Mouse (Mus musculus): ENCODE data around the gene Ddx31. TPM values are rescaled to one million over a fixed set of nuclear protein-coding genes. Genes with fewer than 3 reads are reported as not detected.

Gene Ddx31
- polyA plus RNA-seq, 1 experiment from 2014 or later: 18.8 TPM

- WGBS: under 1% methylated on average over 39 of the region's 39 CpGs
- peak; percentile 95 for DNase-seq (ENCODE audit: low spot score, missing footprints)
- peak; percentile 84 for ATAC-seq (ENCODE audit: low FRiP score)
- H3K9me3 ChIP-seq (ENCODE audit: control insufficient read depth, low read length): no peaks in the 10 kb centered on the region
- peak overlapping the region; percentile 22 for H3K4me3 ChIP-seq (ENCODE audit: low read depth, low read length)
- H3K27ac ChIP-seq (ENCODE audit: low read depth, low read length): peak overlapping the region; percentile 65
- H3K27me3 ChIP-seq (ENCODE audit: control insufficient read depth, insufficient read depth, low read length): peaks cover 95% of the 10 kb centered on the region
- peak overlapping the region; percentile 41 for H3K4me2 ChIP-seq
- peak overlapping the region; percentile 50 for H3K9ac ChIP-seq (ENCODE audit: low read length)
- peaks cover 46% of the 10 kb centered on the region for H3K4me1 ChIP-seq (ENCODE audit: control insufficient read depth, insufficient read depth, low read length)
- no peaks in the 10 kb centered on the region for H3K36me3 ChIP-seq (ENCODE audit: control insufficient read depth, insufficient read depth, low read length)
Measured at GRCm38 (mm10) chr2:28908389-28909153, 68.4 kb downstream of the Ddx31 start.

DNA sequence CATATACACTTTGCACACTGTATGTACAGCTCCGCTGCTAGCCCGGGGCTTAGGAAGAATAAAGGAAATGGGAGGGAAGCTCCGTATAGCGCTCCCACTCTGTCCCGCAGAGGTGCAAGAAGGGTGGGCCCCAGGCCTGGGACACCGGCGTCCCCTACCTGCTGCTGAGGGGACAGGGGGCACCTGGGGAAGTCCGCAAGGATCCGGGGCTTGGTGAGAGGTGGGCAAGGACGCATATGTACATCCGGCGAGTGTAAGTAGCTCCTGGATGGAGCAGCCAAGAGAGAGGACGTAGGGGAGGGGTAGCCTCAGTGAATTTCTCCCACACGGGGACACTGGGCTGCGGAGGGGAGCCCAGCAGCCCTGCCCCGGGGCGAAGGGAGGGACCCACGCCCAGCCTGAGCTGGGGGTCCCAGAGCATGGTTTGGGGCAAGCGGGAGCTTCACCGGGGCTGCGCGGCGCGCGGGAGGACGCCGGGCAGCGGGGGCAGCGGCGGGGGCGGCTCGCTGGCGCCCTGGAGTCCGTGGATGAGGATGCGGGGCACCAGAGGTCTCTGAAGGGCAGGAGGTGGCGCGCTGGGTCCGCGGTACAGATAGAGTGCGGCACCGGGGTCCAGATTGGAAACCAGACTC is 69.1 kb downstream of the Ddx31 start:
- H3K9me3 ChIP-seq (ENCODE audit: control insufficient read depth, low read length): no peaks in the 10 kb centered on the region

DNA sequence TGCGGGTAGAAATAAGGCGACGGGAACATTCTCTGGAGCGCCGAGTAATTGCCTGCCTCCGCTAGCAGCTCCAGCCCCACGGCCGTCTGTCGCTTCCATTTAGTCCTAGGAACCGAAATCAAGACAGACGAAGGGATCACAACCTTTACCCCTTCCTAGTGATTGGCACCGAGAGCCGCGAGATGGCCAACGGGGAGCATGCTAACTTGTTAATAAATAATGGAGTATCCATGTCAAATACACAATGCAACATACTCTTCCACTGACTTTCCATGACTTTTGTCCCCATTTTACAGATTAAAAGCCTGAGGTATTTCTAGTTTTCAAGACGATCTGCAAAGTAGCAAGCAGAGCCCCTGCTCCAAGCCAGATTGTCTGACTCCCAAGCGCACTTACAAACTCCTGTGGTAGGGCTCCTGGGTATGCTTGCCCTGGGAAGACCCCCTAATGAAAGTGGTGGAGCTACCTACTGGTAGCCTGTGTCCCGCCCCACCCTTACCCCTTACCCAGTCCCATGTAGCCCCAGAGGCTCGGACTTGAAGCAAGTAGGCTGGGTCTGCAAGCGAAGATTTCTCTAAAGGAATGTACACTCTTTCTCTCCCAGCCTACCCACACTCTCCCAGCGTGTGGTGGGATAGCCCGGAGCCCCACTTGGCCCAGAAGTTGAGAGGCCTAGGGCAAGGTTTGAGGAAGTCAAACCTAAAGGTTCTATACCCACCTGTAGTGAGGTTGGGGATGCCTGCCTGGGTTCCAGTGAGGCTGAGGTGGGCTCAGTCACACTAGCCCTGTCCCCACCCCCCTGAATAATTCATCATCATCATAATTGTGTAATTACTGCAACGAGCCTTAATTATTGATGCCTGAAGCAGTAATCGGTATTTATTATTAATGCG is 69.9 kb downstream of the Ddx31 start:
- H3K36me3 ChIP-seq (ENCODE audit: control insufficient read depth, insufficient read depth, low read length): no peaks in the 10 kb centered on the region
- H3K27me3 ChIP-seq (ENCODE audit: control insufficient read depth, insufficient read depth, low read length): peaks cover 96% of the 10 kb centered on the region
- peak overlapping the region; percentile 25 for H3K4me3 ChIP-seq (ENCODE audit: low read depth, low read length)
- H3K4me1 ChIP-seq (ENCODE audit: control insufficient read depth, insufficient read depth, low read length): peaks cover 46% of the 10 kb centered on the region
- peak; percentile 92 for DNase-seq (ENCODE audit: low spot score, missing footprints)
- peak overlapping the region; percentile 41 for H3K4me2 ChIP-seq
- ATAC-seq (ENCODE audit: low FRiP score): no peak
- 5% methylated on average over 25 of the region's 25 CpGs for WGBS
- H3K9me3 ChIP-seq (ENCODE audit: control insufficient read depth, low read length): no peaks in the 10 kb centered on the region
- H3K9ac ChIP-seq (ENCODE audit: low read length): no peak overlapping the region; the same call in none of the 2 replicates
- H3K27ac ChIP-seq (ENCODE audit: low read depth, low read length): no peak overlapping the region

More for the DNA sequence above, 69.1 kb downstream of the Ddx31 start:
- Histone ChIP-seq H3K4me2 (peak overlapping the region; percentile 41), H3K4me1 (ENCODE audit: control insufficient read depth, insufficient read depth, low read length) (peaks cover 46% of the 10 kb centered on the region), H3K4me3 (ENCODE audit: low read depth, low read length) (peak overlapping the region; percentile 22), H3K27me3 (ENCODE audit: control insufficient read depth, insufficient read depth, low read length) (peaks cover 95% of the 10 kb centered on the region), H3K36me3 (ENCODE audit: control insufficient read depth, insufficient read depth, low read length) (no peaks in the 10 kb centered on the region), H3K27ac (ENCODE audit: low read depth, low read length) (peak overlapping the region; percentile 65), H3K9ac (ENCODE audit: low read length) (peak overlapping the region; percentile 50)
- ATAC-seq (ENCODE audit: low FRiP score): no peak
- WGBS: 1% methylated on average over 41 of the region's 41 CpGs
- peak; percentile 93 for DNase-seq (ENCODE audit: low spot score, missing footprints)

GRCm38 (mm10) chr2:28910877-28911276 is 70.7 kb downstream of the Ddx31 start:
- DNase-seq (ENCODE audit: low spot score, missing footprints): peak; percentile 94
- Histone ChIP-seq H3K4me1 (ENCODE audit: control insufficient read depth, insufficient read depth, low read length) (peaks cover 42% of the 10 kb centered on the region), H3K4me2 (peak overlapping the region; percentile 3)

DNA sequence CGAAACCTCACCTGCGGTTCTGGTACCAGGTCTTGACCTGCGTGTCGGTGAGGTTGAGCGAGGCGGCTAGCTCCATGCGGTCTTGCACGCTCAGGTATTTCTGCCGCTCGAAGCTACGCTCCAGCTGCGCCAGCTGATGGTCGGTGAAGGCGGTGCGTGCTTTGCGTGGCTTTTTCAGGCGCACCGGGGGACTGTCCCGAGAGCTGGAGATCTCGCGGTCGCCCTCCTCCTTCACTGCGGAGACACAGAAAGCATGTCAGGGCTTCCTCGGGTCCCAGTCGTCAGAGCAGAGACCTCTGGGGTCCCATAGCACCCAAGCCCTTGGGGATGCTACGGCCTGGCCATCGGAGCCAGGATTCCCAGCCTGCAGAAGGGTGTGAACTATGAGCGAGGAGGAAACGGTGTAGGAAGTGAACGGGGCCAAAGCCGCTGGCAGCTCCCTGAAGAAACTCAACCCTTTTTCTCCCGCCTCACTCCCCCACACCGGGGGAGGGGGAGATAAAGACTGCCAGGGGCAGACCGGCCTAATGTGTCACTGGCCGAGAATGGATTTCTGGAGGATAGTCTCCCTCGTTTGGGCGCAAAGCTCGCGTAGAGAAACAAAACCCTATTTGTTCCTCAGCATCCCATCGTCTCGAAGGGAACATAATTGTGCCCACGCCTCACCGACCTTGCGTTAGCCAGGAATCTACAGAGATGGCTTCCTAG is 71.3 kb downstream of the Ddx31 start:
- no peaks in the 10 kb centered on the region for H3K36me3 ChIP-seq (ENCODE audit: control insufficient read depth, insufficient read depth, low read length)
- no peak overlapping the region for H3K27ac ChIP-seq (ENCODE audit: low read depth, low read length)
- ATAC-seq (ENCODE audit: low FRiP score): no peak
- peak overlapping the region; percentile 3 for H3K4me2 ChIP-seq
- peak overlapping the region; percentile 41; the same call in 1 of the 2 replicates for H3K9ac ChIP-seq (ENCODE audit: low read length)
- H3K4me1 ChIP-seq (ENCODE audit: control insufficient read depth, insufficient read depth, low read length): peaks cover 41% of the 10 kb centered on the region
- DNase-seq (ENCODE audit: low spot score, missing footprints): no peak
- WGBS: under 1% methylated on average over 44 of the region's 44 CpGs
- no peaks in the 10 kb centered on the region for H3K9me3 ChIP-seq (ENCODE audit: control insufficient read depth, low read length)
- H3K4me3 ChIP-seq (ENCODE audit: low read depth, low read length): peak overlapping the region; percentile 25
- peaks cover 97% of the 10 kb centered on the region for H3K27me3 ChIP-seq (ENCODE audit: control insufficient read depth, insufficient read depth, low read length)

More at GRCm38 (mm10) chr2:28910877-28911276, 70.7 kb downstream of the Ddx31 start:
- H3K9ac ChIP-seq (ENCODE audit: low read length): peak overlapping the region; percentile 6; the same call in 1 of the 2 replicates
- H3K27ac ChIP-seq (ENCODE audit: low read depth, low read length): no peak overlapping the region
- H3K27me3 ChIP-seq (ENCODE audit: control insufficient read depth, insufficient read depth, low read length): peaks cover 97% of the 10 kb centered on the region
- ATAC-seq (ENCODE audit: low FRiP score): no peak
- no peaks in the 10 kb centered on the region for H3K9me3 ChIP-seq (ENCODE audit: control insufficient read depth, low read length)
- H3K36me3 ChIP-seq (ENCODE audit: control insufficient read depth, insufficient read depth, low read length): no peaks in the 10 kb centered on the region
- WGBS: 5% methylated on average over 3 of the region's 3 CpGs
- peak overlapping the region; percentile 25 for H3K4me3 ChIP-seq (ENCODE audit: low read depth, low read length)

DNA sequence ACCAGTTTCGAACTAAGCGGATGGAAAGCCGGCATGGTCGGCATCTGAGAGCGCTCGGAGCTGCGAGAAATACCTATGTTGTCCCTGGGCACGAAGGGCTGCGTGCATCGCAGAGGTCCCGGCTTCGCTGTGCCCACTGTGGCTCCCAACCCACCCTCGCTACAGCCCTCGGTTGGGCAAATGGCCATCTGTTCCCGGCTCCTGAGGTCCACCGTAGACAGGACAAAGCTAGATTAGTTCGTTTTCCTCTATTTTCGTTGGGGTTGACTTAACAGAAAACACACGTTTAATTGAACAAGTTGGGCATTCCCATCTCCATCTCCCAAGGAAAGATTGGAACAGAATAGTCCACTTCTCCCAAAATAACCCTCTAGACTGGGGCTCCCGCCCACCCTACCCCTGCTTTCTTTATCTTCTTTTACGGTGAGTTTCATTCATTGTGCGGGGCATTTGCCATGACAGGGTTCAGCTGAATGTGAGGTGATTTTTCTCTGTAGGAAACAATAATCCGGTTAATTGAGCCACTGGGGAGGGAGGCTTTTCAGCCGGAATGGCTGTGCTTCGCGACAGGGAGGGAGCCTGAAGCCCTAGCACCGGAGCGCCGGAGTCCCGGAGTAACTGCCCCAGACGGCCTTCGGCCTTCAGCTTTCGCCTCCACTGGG is 72.0 kb downstream of the Ddx31 start:
- Histone ChIP-seq H3K4me1 (ENCODE audit: control insufficient read depth, insufficient read depth, low read length) (peaks cover 35% of the 10 kb centered on the region), H3K9me3 (ENCODE audit: control insufficient read depth, low read length) (no peaks in the 10 kb centered on the region), H3K4me3 (ENCODE audit: low read depth, low read length) (peak overlapping the region; percentile 25), H3K4me2 (peak overlapping the region; percentile 3), H3K27ac (ENCODE audit: low read depth, low read length) (peak overlapping the region; percentile 9; the same call in 1 of the 2 replicates), H3K36me3 (ENCODE audit: control insufficient read depth, insufficient read depth, low read length) (no peaks in the 10 kb centered on the region), H3K27me3 (ENCODE audit: control insufficient read depth, insufficient read depth, low read length) (peaks cover 97% of the 10 kb centered on the region), H3K9ac (ENCODE audit: low read length) (peak overlapping the region; percentile 41)
- ATAC-seq (ENCODE audit: low FRiP score): no peak
- peak; percentile 96 for DNase-seq (ENCODE audit: low spot score, missing footprints)
- under 1% methylated on average over 33 of the region's 33 CpGs for WGBS

DNA sequence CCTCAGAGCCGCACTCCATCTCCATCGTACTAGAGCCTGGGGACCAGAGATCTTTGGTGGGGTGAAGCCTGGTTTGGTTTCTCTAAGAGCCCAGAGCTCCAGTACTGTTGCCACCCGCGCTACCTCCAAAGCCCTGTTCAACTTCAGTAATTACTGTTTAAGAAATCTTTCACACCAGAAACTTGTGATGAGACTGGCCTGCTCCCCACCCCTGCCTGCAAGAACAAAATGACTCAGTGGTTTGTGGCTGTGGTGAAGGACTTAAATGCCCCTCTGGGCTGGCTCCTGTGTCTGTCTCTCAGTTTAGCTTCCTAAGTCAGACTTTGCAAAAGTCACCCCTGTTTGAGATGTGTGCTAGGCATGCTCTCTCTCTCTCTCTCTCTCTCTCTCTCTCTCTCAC is 72.8 kb downstream of the Ddx31 start:
- peak overlapping the region; percentile 41 for H3K9ac ChIP-seq (ENCODE audit: low read length)

GRCm38 (mm10) chr2:28914121-28914520 is 73.9 kb downstream of the Ddx31 start:
- no peak overlapping the region for H3K27ac ChIP-seq (ENCODE audit: low read depth, low read length)

More for the DNA sequence above, 72.8 kb downstream of the Ddx31 start:
- peak; percentile 94 for DNase-seq (ENCODE audit: low spot score, missing footprints)
- Histone ChIP-seq H3K4me3 (ENCODE audit: low read depth, low read length) (peak overlapping the region; percentile 25), H3K27ac (ENCODE audit: low read depth, low read length) (no peak overlapping the region), H3K9me3 (ENCODE audit: control insufficient read depth, low read length) (no peaks in the 10 kb centered on the region), H3K27me3 (ENCODE audit: control insufficient read depth, insufficient read depth, low read length) (peaks cover 99% of the 10 kb centered on the region), H3K4me2 (peak overlapping the region; percentile 3), H3K36me3 (ENCODE audit: control insufficient read depth, insufficient read depth, low read length) (no peaks in the 10 kb centered on the region), H3K4me1 (ENCODE audit: control insufficient read depth, insufficient read depth, low read length) (peaks cover 32% of the 10 kb centered on the region)
- no peak for ATAC-seq (ENCODE audit: low FRiP score)
- 0% methylated on average over 4 of the region's 4 CpGs for WGBS

More at GRCm38 (mm10) chr2:28914121-28914520, 73.9 kb downstream of the Ddx31 start:
- Histone ChIP-seq H3K9me3 (ENCODE audit: control insufficient read depth, low read length) (no peaks in the 10 kb centered on the region), H3K4me1 (ENCODE audit: control insufficient read depth, insufficient read depth, low read length) (peaks cover 22% of the 10 kb centered on the region), H3K27me3 (ENCODE audit: control insufficient read depth, insufficient read depth, low read length) (peaks cover 100% of the 10 kb centered on the region), H3K4me3 (ENCODE audit: low read depth, low read length) (peak overlapping the region; percentile 31), H3K36me3 (ENCODE audit: control insufficient read depth, insufficient read depth, low read length) (no peaks in the 10 kb centered on the region), H3K4me2 (no peak overlapping the region; the same call in 1 of the 2 replicates), H3K9ac (ENCODE audit: low read length) (peak overlapping the region; percentile 32; the same call in 1 of the 2 replicates)
- ATAC-seq (ENCODE audit: low FRiP score) (no peak), DNase-seq (ENCODE audit: low spot score, missing footprints) (peak; percentile 90)
- WGBS: 3% methylated on average over 2 of the region's 2 CpGs
